Mouse (Mus musculus) stomach, embryonic 16.5 days (tissue): Measurements from ENCODE around the gene Gas7. TPM values are rescaled to one million over a fixed set of nuclear protein-coding genes. Genes with fewer than 3 reads are reported as not detected.

Source experiments
- ATAC-seq: fragments of 200-750 bp; cut with Nextera tagmentation; 2 replicates; pipeline ENCODE4 v1.8.0; 2017; ENCODE audit warnings: moderate number of reproducible peaks, moderate TSS enrichment; ENCODE audit not compliant: insufficient read depth, low FRiP score
- H3K27ac ChIP-seq: fragments of 300-500 bp; sonication (generic); 2 replicates; pipeline ENCODE4 v1.5.1; 2014; ENCODE audit warnings: low read length
- H3K27me3 ChIP-seq: fragments of 300-500 bp; sonication (generic); 2 replicates; pipeline ENCODE4 v1.6.1; 2014; ENCODE audit warnings: low read length, control low read depth, mixed read lengths; ENCODE audit not compliant: control insufficient read depth, insufficient read depth
- H3K36me3 ChIP-seq: fragments of 300-500 bp; sonication (generic); 2 replicates; pipeline ENCODE4 v1.6.1; 2014; ENCODE audit warnings: low read length; ENCODE audit not compliant: control insufficient read depth, insufficient read depth
- H3K4me1 ChIP-seq: fragments of 300-500 bp; sonication (generic); 2 replicates; pipeline ENCODE4 v1.6.1; 2014; ENCODE audit warnings: low read length, control low read depth, mixed read lengths; ENCODE audit not compliant: control insufficient read depth, insufficient read depth
- H3K4me2 ChIP-seq: fragments of 300-500 bp; sonication (generic); 2 replicates; pipeline ENCODE4 v1.6.1; 2014; ENCODE audit warnings: low read depth, low read length, mixed read lengths
- H3K4me3 ChIP-seq: fragments of 300-500 bp; sonication (generic); replicated peaks from 2 replicates; pipeline ENCODE4 v1.5.1; 2014; ENCODE audit warnings: mild to moderate bottlenecking, low read length
- H3K9ac ChIP-seq: fragments of 300-500 bp; sonication (generic); 2 replicates; pipeline ENCODE4 v1.6.1; 2014; ENCODE audit warnings: low read length
- H3K9me3 ChIP-seq: fragments of 300-500 bp; sonication (generic); replicated peaks from 2 replicates; pipeline ENCODE4 v1.6.1; 2016; ENCODE audit warnings: low read length, control low read depth; ENCODE audit not compliant: control insufficient read depth
- WGBS: fragments of 180-500 bp; shearing (Covaris S2); extraction: QIAGEN DNeasy Blood & Tissue Kit; methylation state at CpG from one replicate; pipeline ENCODE4 v1.1.7; 2014; 5-methylcytosine and 5-hydroxymethylcytosine counted together
- polyA plus RNA-seq: library from polyadenylated mRNA; unstranded; fragments of >200 nt; fragmentation: Nextera tagmentation; extraction: Ambion mirVana; gene quantifications from 2 replicates; pipeline ENCODE4 v1.2.1, GENCODE M21; 2015

Gene Gas7
- polyA plus RNA-seq, 1 experiment from 2014 or later: 15.5 TPM

GRCm38 (mm10) chr11:67681871-67682270, 226.6 kb downstream of the Gas7 start:
- H3K4me2 ChIP-seq: no peak overlapping the region
- H3K36me3 ChIP-seq: no peaks in the 10 kb centered on the region
- ATAC-seq: no peak
- no peaks in the 10 kb centered on the region for H3K9me3 ChIP-seq
- 82% methylated on average over 3 of the region's 3 CpGs for WGBS
- no peaks in the 10 kb centered on the region for H3K4me1 ChIP-seq
- H3K27ac ChIP-seq: no peak overlapping the region
- H3K27me3 ChIP-seq: no peaks in the 10 kb centered on the region
- no peak overlapping the region for H3K9ac ChIP-seq
- no peak overlapping the region for H3K4me3 ChIP-seq

- no peak for ATAC-seq
- Histone ChIP-seq H3K4me2 (no peak overlapping the region), H3K27me3 (no peaks in the 10 kb centered on the region), H3K36me3 (no peaks in the 10 kb centered on the region), H3K4me1 (no peaks in the 10 kb centered on the region), H3K9me3 (no peaks in the 10 kb centered on the region), H3K4me3 (no peak overlapping the region), H3K9ac (no peak overlapping the region), H3K27ac (no peak overlapping the region)
- 74% methylated on average over 2 of the region's 2 CpGs for WGBS
These were observed 230.9 kb downstream of the Gas7 start for GRCm38 (mm10) chr11:67686109-67686508.

GRCm38 (mm10) chr11:67694703-67695376, 239.6 kb downstream of the Gas7 start, which contains the start of gene Rcvrn:
Rcvrn (plus strand) TSS chr11:67695326.
- no peaks in the 10 kb centered on the region for H3K36me3 ChIP-seq
- no peaks in the 10 kb centered on the region for H3K4me1 ChIP-seq
- no peaks in the 10 kb centered on the region for H3K27me3 ChIP-seq
- H3K9me3 ChIP-seq: no peaks in the 10 kb centered on the region
- H3K27ac ChIP-seq: no peak within 1 kb of the TSS
- no peak within 1 kb of the TSS for H3K9ac ChIP-seq
- no peak within 1 kb of the TSS for H3K4me2 ChIP-seq
- WGBS: 69% methylated on average over 7 of the region's 7 CpGs
- H3K4me3 ChIP-seq: no peak within 1 kb of the TSS
- no peak for ATAC-seq

GRCm38 (mm10) chr11:67712976-67713375, 257.7 kb downstream of the Gas7 start:
- H3K4me3 ChIP-seq: no peak overlapping the region
- H3K4me1 ChIP-seq: no peaks in the 10 kb centered on the region
- WGBS: 66% methylated on average over 4 of the region's 4 CpGs
- no peak overlapping the region for H3K27ac ChIP-seq
- no peaks in the 10 kb centered on the region for H3K27me3 ChIP-seq
- no peak overlapping the region for H3K9ac ChIP-seq
- H3K36me3 ChIP-seq: no peaks in the 10 kb centered on the region
- ATAC-seq: no peak
- H3K9me3 ChIP-seq: no peaks in the 10 kb centered on the region
- H3K4me2 ChIP-seq: no peak overlapping the region

- Histone ChIP-seq H3K9ac (no peak overlapping the region), H3K4me2 (no peak overlapping the region), H3K27me3 (no peaks in the 10 kb centered on the region), H3K4me3 (no peak overlapping the region), H3K36me3 (no peaks in the 10 kb centered on the region), H3K27ac (no peak overlapping the region), H3K4me1 (no peaks in the 10 kb centered on the region), H3K9me3 (no peaks in the 10 kb centered on the region)
- WGBS: 83% methylated on average over 4 of the region's 4 CpGs
- no peak for ATAC-seq
These were observed 260.1 kb downstream of the Gas7 start for GRCm38 (mm10) chr11:67715382-67715781.

GRCm38 (mm10) chr11:67721485-67721884, 266.2 kb downstream of the Gas7 start:
- peak; percentile 40; the same call in 1 of the 2 replicates for ATAC-seq
- H3K9me3 ChIP-seq: no peaks in the 10 kb centered on the region
- H3K4me3 ChIP-seq: no peak overlapping the region
- H3K4me2 ChIP-seq: no peak overlapping the region
- 80% methylated on average over 5 of the region's 5 CpGs for WGBS
- no peaks in the 10 kb centered on the region for H3K36me3 ChIP-seq
- H3K27ac ChIP-seq: no peak overlapping the region
- H3K9ac ChIP-seq: no peak overlapping the region
- no peaks in the 10 kb centered on the region for H3K4me1 ChIP-seq
- H3K27me3 ChIP-seq: no peaks in the 10 kb centered on the region

- Histone ChIP-seq H3K27ac (no peak overlapping the region), H3K4me2 (no peak overlapping the region), H3K9ac (no peak overlapping the region), H3K27me3 (no peaks in the 10 kb centered on the region), H3K4me3 (no peak overlapping the region), H3K4me1 (no peaks in the 10 kb centered on the region), H3K36me3 (no peaks in the 10 kb centered on the region), H3K9me3 (no peaks in the 10 kb centered on the region)
- WGBS: 41% methylated on average over 7 of the region's 7 CpGs
- peak; percentile 18; the same call in 1 of the 2 replicates for ATAC-seq
These were observed 267.3 kb downstream of the Gas7 start for GRCm38 (mm10) chr11:67722399-67723156.

- no peak for ATAC-seq
- H3K4me3 ChIP-seq: no peak overlapping the region
- no peak overlapping the region for H3K9ac ChIP-seq
- H3K4me2 ChIP-seq: no peak overlapping the region
- no peaks in the 10 kb centered on the region for H3K27me3 ChIP-seq
- H3K9me3 ChIP-seq: no peaks in the 10 kb centered on the region
- H3K4me1 ChIP-seq: no peaks in the 10 kb centered on the region
- H3K27ac ChIP-seq: no peak overlapping the region
- H3K36me3 ChIP-seq: no peaks in the 10 kb centered on the region
- 69% methylated on average over 8 of the region's 8 CpGs for WGBS
These were observed 268.2 kb downstream of the Gas7 start for GRCm38 (mm10) chr11:67723231-67724013.

- no peak overlapping the region for H3K4me3 ChIP-seq
- no peaks in the 10 kb centered on the region for H3K27me3 ChIP-seq
- no peak overlapping the region for H3K4me2 ChIP-seq
- no peaks in the 10 kb centered on the region for H3K4me1 ChIP-seq
- peak; percentile 67; the same call in 1 of the 2 replicates for ATAC-seq
- H3K9ac ChIP-seq: no peak overlapping the region
- H3K36me3 ChIP-seq: no peaks in the 10 kb centered on the region
- WGBS: 60% methylated on average over 6 of the region's 6 CpGs
- no peak overlapping the region for H3K27ac ChIP-seq
- H3K9me3 ChIP-seq: no peaks in the 10 kb centered on the region
These were observed 271.9 kb downstream of the Gas7 start for GRCm38 (mm10) chr11:67727095-67727494.
